Mouse (Mus musculus): Measurements from ENCODE around the gene Ssc4d.
A peak's percentile ranks its signal among the peaks of the same experiment; 100 is the strongest.

The Ssc4d gene

DNA sequence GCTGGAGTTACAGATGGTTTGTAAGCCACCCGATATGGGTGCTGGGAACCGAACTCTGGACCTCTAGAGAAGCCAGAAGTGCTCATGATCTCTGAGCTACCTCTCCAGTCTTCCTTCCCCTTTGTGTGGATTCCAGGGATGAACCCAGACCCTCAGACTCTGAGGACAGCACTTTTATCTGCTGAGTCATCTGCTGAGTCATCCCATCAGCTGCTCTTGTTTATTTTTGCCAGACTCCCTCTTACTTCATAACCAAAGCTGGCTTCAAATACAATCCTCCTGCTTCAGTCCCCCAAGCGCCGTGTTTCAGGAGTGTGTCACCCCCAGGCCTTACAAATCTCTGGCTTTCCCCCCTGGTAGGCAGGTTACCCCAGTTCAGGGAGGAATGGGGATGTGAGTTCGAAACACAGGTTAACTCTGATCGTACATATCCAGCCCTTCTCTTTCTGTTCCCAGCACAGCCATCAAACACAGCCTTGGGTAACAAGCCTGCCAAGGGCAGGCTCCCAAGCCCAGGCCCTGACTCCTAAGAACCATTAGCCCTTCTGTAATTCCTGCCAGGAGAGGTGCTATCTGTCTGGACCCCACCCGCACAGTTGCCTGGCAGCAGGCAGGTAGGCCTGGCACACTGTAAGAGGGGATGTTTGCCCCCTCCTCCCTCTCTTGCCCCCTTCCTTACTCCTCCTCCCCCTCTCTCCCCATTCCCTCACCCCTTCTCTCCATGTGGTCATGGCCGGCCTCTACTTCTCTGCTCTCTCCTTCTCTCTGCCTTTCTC lies 1.8 kb upstream of the Ssc4d start:
- no peak for DNase-seq (ENCODE audit: low read depth, low spot score)

DNA sequence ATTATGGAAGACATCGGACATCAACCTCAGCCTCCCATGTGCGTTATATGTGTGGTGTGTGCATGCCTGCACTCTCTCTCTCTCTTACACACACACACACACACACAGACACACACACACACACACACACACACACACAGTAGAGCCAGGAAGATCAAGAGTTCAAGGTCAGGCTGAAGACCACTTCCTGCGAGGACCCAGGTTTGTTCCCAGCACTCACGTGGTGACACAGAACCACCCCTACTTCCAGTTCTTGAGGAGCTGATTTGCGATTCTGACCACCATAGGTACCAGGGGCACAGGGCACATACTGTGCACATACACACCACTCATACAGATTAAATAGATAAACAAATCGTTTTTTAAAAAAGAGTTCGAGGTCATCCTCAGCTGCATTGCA lies 2.5 kb downstream of the Ssc4d start:
- DNase-seq (ENCODE audit: low read depth, low spot score), result no peak

DNA sequence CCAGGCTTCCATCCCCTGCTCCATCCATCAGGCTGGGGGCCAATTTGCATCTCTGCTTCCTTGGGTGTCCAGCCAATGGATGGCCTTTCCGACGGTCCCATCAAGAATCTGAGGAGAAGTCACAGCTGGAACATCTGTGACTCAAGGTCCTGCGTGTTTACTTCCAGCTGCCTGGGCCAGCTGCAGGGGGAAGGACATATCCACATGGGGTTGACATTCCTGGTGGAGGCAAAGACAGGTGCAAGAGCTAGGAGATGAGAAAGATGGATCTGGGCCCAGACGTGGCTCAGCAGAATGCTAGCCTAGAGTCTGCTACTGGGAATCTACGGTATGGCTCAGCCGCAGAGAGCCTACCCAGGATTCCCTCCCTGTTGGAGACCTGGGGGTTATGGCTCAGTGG lies 4.1 kb downstream of the Ssc4d start:
- DNase-seq (ENCODE audit: low read depth, low spot score), result no peak

DNA sequence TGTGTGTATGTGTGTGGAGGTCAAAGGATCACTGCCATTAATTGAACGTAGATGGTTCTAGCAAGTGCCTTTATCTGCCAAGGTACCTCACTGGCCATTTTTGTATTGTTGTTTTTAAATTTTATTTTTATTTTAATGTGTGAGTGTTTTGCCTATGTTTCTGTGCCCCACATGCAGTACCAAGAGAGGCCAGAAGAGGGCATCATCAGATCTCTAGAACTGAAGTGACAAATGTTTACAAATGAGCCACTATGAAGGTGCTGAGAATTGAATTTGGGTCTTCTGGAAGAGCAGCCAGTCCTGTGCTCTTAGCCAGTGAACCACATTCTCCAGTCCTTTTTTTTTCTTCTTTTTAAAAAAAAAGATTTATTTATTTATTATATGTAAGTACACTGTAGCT lies 5.5 kb downstream of the Ssc4d start:
- no peak for DNase-seq (ENCODE audit: low read depth, low spot score)

DNA sequence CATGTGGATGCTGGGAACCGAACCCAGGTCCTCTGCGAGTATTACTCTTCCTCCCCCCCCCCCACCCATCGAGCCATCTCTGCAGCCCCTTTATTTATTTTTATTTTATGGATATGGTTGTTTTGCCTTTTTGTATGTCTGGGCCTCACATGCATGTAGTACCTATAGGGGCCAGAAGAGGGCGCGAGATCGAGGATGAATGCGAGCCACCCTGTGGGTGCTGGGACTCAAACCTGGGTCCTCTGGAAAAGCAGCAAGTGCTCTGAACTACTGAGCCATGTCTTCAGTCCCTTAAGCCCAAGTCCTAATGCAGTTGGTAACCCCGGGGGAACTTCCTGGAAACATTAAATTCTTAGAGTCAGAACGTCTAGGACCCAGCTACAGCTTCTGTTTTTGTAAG lies 7.5 kb downstream of the Ssc4d start:
- DNase-seq (ENCODE audit: low read depth, low spot score), result no peak

DNA sequence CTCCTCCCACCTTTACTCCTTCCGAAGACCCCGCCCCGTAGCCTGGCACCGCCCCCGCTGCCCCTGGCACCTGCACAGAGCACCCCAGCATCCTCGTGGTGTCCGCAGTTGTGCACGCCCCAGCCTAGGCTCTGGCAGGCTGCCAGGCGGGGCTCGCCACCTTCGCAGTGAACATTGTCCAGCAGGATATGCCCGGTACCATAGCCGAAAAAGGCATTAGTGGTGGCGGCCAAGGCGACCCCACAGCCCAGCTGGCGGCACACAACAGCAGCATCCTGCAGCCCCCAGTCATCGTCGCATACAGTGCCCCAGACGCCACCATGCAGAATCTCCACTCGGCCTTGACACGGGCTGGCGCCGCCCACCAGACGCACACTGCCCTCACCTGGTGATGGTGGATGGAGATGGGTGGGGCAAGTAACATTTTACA lies 8.8 kb downstream of the Ssc4d start:
- no peak for DNase-seq (ENCODE audit: low read depth, low spot score)

DNA sequence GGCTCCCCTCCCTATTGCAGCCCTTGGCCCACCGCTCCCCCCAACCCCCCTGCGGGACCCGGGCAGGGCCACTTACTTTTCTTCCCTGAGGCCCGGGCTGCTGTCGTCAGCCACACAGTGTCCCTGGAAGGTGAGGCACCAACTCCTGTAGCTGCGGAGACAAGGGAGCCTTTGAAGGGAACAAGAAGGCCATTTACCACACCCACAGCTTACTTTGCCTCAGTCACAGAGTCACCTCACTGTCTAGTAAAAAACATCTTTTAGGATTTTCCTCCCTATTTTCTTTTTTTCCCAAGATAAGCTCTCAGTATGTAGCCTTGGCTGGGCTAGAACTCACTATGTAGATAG lies 11.1 kb downstream of the Ssc4d start:
- DNase-seq (ENCODE audit: low read depth, low spot score), result no peak

DNA sequence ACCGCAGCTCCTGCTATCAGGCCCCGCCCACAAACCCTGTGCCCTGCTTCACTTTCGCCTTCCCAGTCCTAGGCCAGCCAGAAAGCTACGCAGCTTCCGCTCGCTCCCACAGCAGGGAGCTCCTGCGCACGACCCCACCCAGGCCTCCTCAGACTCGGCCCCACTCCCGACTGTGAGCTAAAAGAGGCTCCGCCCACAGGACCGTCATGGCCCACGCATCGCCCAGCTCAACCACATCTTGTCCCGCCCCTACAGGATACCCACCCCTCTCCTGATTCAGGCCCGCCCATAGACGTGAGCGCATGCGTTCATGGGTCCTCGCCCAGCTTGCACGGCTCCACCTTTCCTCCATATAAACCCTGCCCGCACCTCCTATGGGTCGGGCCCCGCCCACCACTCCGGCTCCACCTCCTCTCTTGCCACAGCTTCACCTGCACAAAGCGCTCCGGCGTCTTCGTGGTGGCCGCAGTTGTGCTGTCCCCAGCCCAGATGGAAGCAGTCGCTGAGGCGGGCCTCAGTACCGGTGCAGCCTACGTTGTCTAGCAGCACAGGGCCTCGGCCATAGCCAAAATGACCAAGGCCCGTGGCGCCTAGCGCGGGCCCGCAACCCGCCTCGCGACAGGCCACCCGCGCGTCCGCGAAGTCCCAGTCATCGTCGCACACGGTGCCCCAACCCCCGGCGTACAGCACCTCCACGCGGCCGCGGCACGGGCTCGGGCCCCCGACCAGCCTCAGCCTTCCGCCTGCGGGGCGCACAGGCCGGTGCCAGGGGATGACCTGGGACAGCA lies 11.6 kb downstream of the Ssc4d start:
- DNase-seq (ENCODE audit: low read depth, low spot score), result peak; percentile 99

DNA sequence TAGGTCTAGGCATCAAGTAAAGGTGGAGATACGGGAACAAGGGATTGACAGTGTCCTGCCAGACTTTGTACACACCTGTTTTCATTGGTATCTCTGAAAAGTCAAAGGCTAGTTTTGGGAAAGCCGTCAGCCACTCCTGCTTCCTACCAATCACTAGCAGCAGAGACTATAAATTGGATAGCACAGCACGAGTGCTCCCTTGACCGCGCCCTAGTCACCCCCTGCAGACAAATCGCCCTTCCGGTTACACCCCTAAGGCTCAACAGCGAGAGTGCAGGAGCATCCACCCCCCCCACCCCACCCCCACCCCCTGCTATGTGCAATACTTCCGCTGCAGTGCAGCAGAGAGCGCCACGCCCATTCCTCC lies 12.2 kb downstream of the Ssc4d start:
- DNase-seq (ENCODE audit: low read depth, low spot score), result no peak

DNA sequence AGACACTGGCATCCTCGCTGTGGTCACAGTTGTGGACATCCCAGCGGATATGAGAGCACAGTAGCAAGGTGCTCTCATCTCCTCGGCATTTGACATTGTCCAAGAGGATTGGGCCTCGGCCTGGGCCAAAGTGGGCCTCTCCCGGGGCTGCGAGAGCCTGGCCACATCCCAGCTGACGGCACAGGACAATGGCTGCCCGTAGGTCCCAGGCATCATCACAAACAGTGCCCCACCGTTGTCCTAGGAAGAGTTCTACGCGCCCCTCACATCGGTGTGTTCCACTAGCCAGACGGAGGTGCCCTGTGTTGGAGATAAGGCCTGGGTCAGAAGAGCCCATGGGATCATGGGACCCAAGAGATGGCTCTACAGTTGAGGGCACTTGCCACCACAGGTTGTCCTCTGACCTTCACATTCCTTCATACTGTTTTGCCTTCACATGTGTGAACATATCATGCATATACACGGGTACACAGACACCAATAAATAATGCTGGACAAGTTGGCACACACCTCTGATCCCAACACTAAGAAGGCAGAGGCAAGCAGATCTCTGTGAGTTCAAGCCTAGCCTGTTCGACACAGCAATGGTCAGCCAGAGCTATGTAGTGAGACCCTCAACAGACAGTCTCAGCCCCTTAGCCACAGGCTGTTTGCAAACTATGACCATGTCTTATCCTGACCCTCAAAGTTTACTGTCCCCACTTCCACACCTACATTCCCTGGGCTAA lies 13.3 kb downstream of the Ssc4d start:
- no peak for DNase-seq (ENCODE audit: low read depth, low spot score)

DNA sequence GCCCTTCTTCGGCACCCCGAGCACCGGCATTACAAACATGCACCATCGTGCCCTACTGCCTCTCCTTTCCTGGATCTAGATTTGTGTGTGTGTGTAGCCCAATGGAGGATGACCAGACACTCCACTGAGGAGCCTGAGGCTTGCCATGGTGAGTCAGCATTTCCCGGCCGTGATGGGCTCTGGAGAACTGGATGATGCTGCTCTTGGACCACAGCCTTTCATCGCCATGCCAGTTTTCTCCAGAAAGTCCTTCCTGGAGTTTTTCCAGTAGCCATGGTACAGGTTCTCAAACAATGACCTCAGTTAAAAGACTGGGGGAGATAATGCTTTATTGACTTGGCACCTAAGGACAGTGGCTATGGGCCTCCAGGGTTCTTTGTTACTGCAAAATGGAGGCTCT lies 14.4 kb downstream of the Ssc4d start:
- no peak for DNase-seq (ENCODE audit: low read depth, low spot score)

DNA sequence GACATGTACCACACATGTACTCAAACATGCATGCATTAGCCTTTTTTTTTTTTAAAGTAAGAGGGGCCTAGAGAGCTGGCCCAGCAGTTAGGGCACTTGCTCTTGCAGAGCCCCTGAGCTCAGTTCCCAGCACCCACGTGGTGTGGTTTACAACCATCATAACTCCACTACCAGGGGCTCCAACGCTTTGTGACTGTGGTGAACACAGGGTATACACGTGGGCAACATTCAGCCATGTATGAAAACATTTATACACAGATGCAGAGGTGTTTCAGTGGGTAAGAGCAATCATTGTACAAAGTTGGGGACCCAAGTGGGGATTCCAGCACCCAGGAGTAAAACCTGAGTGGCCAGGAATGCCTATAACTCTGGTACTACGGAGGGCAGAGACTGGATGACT lies 16.0 kb downstream of the Ssc4d start:
- no peak for DNase-seq (ENCODE audit: low read depth, low spot score)

DNA sequence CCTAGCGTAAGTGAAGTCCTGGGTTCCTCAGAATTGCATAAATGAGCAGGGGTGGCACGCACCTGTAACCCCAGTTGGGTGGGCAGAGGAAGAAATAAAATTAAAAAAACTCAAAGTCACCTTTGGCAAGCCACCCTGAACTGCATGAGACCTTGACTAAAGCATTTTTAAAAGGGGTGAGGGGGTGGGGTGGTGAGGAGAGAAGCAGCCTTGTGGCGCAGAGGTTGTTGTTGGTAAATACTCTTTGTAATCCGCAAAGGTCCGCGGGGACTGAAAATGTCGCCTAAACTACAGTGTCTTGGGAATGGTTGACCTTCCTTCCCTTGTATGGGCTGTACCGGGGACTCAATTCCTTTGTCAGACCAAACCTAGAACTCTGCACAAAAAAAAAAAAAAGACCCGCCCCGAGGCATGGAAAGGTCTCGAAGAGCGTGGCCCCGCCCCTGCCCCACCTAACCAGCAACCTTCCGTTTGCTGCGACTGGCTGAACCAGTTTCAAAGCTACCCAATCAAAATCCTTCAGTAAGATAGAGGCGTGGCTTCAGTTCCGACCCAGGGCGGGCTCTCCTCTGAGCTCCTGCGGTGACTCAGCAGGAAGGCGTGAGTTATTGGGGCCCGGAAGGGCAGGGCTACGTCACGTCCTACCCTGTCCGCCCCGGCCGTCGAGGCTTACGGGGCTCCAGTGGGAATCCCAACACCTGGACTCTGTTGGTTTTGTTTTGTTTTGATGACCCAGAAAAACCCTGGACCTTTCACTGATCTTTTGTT lies 16.9 kb downstream of the Ssc4d start:
- peak; percentile 97 for DNase-seq (ENCODE audit: low read depth, low spot score)

DNA sequence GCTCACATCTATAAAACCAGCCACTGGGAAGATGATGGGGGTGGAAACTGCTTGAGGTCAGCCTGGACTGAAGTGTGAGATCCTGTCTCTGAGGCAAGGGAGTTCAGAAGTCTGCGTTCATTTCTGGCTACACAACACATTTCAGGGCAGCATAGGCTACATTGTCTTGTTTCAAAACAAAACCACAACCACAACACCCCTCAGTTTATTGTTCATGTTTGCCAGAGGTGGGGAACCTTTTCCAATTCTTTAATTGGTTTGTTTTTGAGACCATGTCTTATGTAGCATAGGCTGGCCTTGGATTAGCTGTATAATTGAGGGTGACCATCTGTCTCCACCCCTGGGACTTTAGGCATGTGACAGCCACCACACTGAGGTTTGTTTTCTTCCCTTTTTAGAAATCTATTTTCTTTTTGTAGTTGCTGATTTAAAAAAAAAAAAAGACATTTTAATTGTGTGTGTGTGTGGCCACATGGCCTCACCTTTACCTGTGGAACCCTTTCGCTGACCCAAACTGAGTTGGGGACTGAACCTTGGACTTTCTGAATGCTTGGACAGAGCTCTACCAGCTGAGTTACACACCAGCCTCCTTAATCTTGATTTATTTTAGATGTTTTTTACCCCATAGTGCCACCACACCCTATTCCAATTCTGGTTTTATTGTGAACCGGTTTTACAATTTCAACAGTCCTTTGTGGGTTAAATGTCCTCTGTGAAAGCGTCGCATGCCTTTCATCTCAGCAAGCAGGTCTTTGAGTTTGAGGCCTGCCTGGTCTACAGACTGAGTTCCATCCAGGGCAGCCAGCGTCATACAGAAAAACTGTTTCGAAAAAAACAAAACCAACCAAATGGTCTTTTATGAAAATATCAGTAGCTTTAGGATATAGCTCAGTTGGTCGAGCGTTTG lies 17.8 kb downstream of the Ssc4d start:
- no peak for DNase-seq (ENCODE audit: low read depth, low spot score)

DNA sequence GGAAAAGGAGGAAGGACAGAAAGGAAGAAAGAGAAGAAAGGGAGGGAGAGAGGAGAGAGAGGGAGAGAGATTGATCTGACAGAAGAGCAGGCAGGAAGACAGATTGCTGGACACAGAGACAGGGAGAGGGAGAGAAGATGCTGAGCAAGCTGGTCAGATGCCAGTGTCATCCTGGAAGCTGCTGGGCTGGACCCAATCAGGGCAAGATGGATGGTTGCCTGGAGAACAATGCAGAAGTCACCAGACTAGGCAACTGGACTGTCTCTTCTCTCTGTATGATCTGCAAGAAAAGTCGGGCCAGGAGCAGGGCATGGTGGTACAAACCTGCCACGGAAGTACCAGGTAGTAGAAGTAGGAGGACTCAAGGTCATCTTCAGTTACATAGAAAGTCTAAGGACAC lies 21.5 kb downstream of the Ssc4d start:
- no peak for DNase-seq (ENCODE audit: low read depth, low spot score)

DNA sequence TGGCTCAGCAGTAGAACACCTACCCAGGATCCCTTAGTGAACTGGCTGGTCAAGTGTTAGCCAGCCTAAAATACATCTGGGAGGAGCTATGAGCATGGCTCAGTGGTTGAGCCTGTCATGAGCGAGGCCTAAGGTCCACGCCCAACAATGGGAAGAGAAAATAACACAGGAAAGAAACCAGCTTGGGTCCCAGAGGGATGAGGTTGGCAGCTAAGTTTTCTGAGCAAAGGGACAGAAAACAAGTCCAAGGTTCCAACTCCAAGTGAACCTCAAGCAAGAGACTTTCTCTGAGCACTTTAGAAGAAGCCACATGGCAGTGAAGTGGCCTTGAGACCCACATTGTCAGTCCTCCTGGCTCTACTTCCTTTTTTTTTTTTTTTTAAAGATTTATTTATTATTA lies 22.7 kb downstream of the Ssc4d start:
- DNase-seq (ENCODE audit: low read depth, low spot score), result no peak

DNA sequence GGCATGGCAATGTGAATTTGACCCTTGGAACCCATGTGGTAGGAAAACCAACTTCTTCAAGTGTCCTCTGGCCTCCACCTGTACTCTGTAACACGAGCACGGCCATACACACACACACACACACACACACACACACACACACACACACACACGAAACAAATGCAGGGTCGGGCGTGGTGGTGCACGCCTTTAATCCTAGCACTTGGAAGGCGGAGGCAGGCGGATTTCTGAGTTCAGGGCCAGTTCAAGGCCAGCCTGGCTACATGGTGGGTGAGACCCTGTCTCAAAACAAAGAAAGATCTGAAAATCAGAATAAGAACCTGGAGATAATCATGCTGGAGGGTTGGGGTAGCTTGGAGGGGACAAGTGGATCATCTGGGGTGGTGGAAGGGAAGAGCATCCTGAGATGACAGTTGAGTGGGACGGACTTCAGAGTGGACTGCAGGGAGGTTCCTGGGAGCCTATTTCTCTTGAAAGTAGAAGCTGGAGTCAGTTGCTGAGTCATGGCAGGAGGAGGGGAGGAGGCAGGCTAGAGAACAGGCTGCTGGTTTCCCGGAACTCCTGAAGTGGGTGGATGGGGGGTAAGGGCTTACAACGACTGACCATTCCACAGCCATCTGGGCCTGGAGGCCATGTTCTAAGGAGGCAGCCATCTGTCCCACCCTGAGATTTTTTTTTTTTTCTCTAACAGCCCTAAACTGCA lies 23.5 kb downstream of the Ssc4d start:
- DNase-seq (ENCODE audit: low read depth, low spot score), result no peak

DNA sequence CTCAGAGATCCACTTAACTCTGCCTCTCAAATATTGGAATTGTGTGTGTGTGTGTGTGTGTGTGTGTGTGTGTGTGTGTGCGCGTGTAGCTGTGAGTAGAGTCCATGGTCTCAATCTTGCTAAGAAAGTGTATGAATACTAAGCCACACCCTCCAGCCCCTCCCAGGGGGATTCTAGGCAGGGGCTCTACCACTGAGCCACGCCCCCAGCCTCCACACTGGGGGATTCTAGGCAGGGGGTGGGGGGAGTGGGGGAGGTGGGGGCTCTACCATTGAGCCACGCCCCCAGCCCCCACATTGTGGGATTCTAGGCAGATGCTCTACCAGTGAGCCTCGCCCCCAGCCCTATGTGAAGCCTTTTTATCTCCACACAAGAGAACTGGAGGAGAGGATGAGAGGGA lies 27.7 kb downstream of the Ssc4d start:
- no peak for DNase-seq (ENCODE audit: low read depth, low spot score)

DNA sequence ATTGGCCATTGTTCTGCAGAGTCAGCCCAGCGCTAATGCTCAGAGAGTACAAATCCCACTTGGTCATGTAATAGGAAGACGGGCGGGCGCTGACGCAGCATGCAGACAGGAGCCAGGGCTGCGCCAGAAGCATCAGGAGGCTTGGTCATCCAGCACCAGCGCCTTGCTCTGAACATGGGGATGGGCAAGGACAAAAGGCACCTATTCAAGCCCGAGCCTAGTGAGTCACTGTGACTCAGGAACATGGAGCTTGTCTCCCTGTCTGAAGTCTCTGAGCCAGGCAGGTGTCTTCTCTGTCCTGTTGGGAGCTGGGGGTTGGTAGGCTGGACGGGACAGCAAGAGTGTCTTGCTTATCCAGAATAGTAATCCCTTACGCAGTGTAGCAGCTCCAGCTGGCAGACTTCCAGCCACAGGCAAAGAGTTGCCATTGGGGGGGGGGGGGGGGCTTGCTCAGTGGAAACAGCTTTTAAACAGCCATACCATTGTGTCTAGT lies 28.4 kb downstream of the Ssc4d start:
- DNase-seq (ENCODE audit: low read depth, low spot score), result no peak

DNA sequence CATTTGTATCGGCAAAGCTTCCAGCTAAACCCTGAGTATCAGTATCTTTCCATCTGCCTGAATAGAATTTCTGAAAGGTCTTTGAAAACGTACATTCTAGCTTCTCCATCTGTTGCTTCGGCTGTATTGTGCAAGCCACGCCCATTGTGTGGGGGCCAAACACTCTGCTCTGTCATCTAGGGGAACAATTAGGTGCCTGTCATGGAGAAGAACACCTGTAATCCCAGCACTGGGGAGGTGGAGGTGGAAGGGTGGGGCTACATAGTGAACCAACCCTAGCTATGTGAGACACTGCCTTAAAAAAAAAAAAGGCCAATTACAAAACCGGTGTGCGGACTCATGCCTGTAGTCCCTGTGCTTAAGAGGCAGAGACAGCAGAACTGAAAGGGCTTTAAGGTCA lies 31.6 kb downstream of the Ssc4d start:
- DNase-seq (ENCODE audit: low read depth, low spot score), result no peak

Data from WW6 (cell line).